Comparison of ENCODE assay signal across 11 mouse cellular contexts in genomic region chr7:111741595-111741994, GRCm38 (mm10). TPM values are rescaled to one million over a fixed set of nuclear protein-coding genes. Genes with fewer than 3 reads are reported as not detected.
A peak's percentile ranks its signal among the peaks of the same experiment; 100 is the strongest.
DNase-seq lines count a peak whose midpoint lies in the region; ATAC-seq and TF ChIP-seq lines count a peak whose summit lies in the region.
"Had no signal": no experiment of that assay in that cellular context is flagged by ENCODE, and none has a peak within 500 bp of the region (broad histone marks: within the 10 kb centered on the region; RNA-seq: fewer than 3 reads in every experiment).

No protein-coding gene starts in this region.

- ATAC-seq in forebrain, embryonic 11.5 days (replicated peaks; ENCODE audit: low FRiP score): no peak
- no peak for ATAC-seq in forebrain, embryonic 14.5 days
- no peak for ATAC-seq in heart, embryonic 14.5 days (ENCODE audit: insufficient number of reproducible peaks, insufficient read depth, low FRiP score, low read depth)
- no peak for ATAC-seq in lung, embryonic 14.5 days (ENCODE audit: insufficient read depth)
- ATAC-seq: CD4-positive, CD25-positive, alpha-beta regulatory T cell, adult 4 months had no signal

- no peak overlapping the region for H3K4me3 ChIP-seq in forebrain, embryonic 11.5 days (ENCODE audit: low read depth, low read length)
- no peak overlapping the region for H3K4me3 ChIP-seq in forebrain, embryonic 14.5 days (ENCODE audit: low read depth, low read length)
- H3K4me3 ChIP-seq in heart, embryonic 14.5 days (ENCODE audit: control insufficient read depth in 1 of 2, insufficient read depth in 1 of 2, low read depth in 1 of 2, low read length in 2 of 2): no peak overlapping the region
- no peak overlapping the region for H3K4me3 ChIP-seq in lung, embryonic 14.5 days (ENCODE audit: low read depth, low read length)
- H3K4me3 ChIP-seq: embryonic facial prominence, embryonic 13.5 days; megakaryocyte, embryonic 14.5 days had no signal

- 62% methylated on average over 2 of the region's 2 CpGs for WGBS in forebrain, embryonic 11.5 days
- 65% methylated on average over 2 of the region's 2 CpGs for WGBS in forebrain, embryonic 14.5 days
- WGBS in heart, embryonic 14.5 days: 45% methylated on average over 2 of the region's 2 CpGs
- 22% methylated on average over 2 of the region's 2 CpGs for WGBS in lung, embryonic 14.5 days

- peak; percentile 28 for DNase-seq in forebrain, embryonic 11.5 days (ENCODE audit: low spot score)
- DNase-seq in forebrain, embryonic 14.5 days (ENCODE audit: low spot score): no peak
- DNase-seq in cerebellum, adult 9-10 months: peak; percentile 27
- peak; percentile 55 for DNase-seq in lung, embryonic 14.5 days
- DNase-seq in frontal cortex, postnatal 25 days (ENCODE audit: low spot score in 2 of 2): no peak
- DNase-seq in layer of hippocampus, adult 18-20 months (ENCODE audit: low spot score in 2 of 2): no peak
- DNase-seq in embryo, embryonic 11 days: no peak

- no peak overlapping the region for H3K9ac ChIP-seq in forebrain, embryonic 11.5 days (ENCODE audit: low read length)
- no peak overlapping the region for H3K9ac ChIP-seq in forebrain, embryonic 14.5 days (ENCODE audit: low read length)
- no peak overlapping the region for H3K9ac ChIP-seq in heart, embryonic 14.5 days (ENCODE audit: low read length)
- H3K9ac ChIP-seq in lung, embryonic 14.5 days: no peak overlapping the region
- H3K9ac ChIP-seq: embryonic facial prominence, embryonic 13.5 days had no signal

- H3K4me1 ChIP-seq in forebrain, embryonic 11.5 days (replicated peaks; ENCODE audit: control insufficient read depth, insufficient read depth, low read length): no peaks in the 10 kb centered on the region
- no peaks in the 10 kb centered on the region for H3K4me1 ChIP-seq in forebrain, embryonic 14.5 days (ENCODE audit: control insufficient read depth, insufficient read depth, low read length)
- H3K4me1 ChIP-seq in heart, embryonic 14.5 days (ENCODE audit: control insufficient read depth in 2 of 2, insufficient read depth in 2 of 2, low read length in 2 of 2): peaks cover 28 to 36% of the 10 kb centered on the region in 2 experiments
- peaks cover 39% of the 10 kb centered on the region for H3K4me1 ChIP-seq in lung, embryonic 14.5 days (ENCODE audit: insufficient read depth)
- H3K4me1 ChIP-seq: megakaryocyte, embryonic 14.5 days had no signal

- H3K4me2 ChIP-seq in forebrain, embryonic 11.5 days (ENCODE audit: low read depth, low read length, severe bottlenecking): no peak overlapping the region
- H3K4me2 ChIP-seq in forebrain, embryonic 14.5 days (ENCODE audit: low read length): no peak overlapping the region
- no peak overlapping the region for H3K4me2 ChIP-seq in heart, embryonic 14.5 days (ENCODE audit: low read length)
- H3K4me2 ChIP-seq in lung, embryonic 14.5 days: no peak overlapping the region
- H3K4me2 ChIP-seq: embryonic facial prominence, embryonic 13.5 days had no signal

- H3K9me3 ChIP-seq in forebrain, embryonic 11.5 days (ENCODE audit: control insufficient read depth, low read length): no peaks in the 10 kb centered on the region
- H3K9me3 ChIP-seq in forebrain, embryonic 14.5 days (replicated peaks; ENCODE audit: control insufficient read depth, low read length): no peaks in the 10 kb centered on the region
- H3K9me3 ChIP-seq in heart, embryonic 14.5 days (ENCODE audit: control insufficient read depth, low read length): no peaks in the 10 kb centered on the region
- H3K9me3 ChIP-seq in lung, embryonic 14.5 days (ENCODE audit: low read depth, low read length): no peaks in the 10 kb centered on the region
- H3K9me3 ChIP-seq: embryonic facial prominence, embryonic 13.5 days; megakaryocyte, embryonic 14.5 days had no signal

- no peaks in the 10 kb centered on the region for H3K27me3 ChIP-seq in forebrain, embryonic 11.5 days (ENCODE audit: control insufficient read depth, insufficient read depth, low read length)
- H3K27me3 ChIP-seq in forebrain, embryonic 14.5 days (replicated peaks; ENCODE audit: control insufficient read depth, insufficient read depth, low read length): no peaks in the 10 kb centered on the region
- no peaks in the 10 kb centered on the region for H3K27me3 ChIP-seq in heart, embryonic 14.5 days (ENCODE audit: control insufficient read depth, insufficient read depth, low read length)
- no peaks in the 10 kb centered on the region for H3K27me3 ChIP-seq in lung, embryonic 14.5 days (ENCODE audit: insufficient read depth, low read length)
- H3K27me3 ChIP-seq: embryonic facial prominence, embryonic 13.5 days had no signal

- TF ChIP-seq CTCF in lung, embryonic 14.5 days (IDR thresholded peaks at IDR 0.05; ENCODE audit: low read depth): no peak

- no peaks in the 10 kb centered on the region for H3K36me3 ChIP-seq in forebrain, embryonic 11.5 days (ENCODE audit: control insufficient read depth, insufficient read depth, low read length)
- H3K36me3 ChIP-seq in forebrain, embryonic 14.5 days (ENCODE audit: control insufficient read depth, insufficient read depth, low read length): no peaks in the 10 kb centered on the region
- no peaks in the 10 kb centered on the region for H3K36me3 ChIP-seq in heart, embryonic 14.5 days (ENCODE audit: control insufficient read depth, insufficient read depth, low read length)
- no peaks in the 10 kb centered on the region for H3K36me3 ChIP-seq in lung, embryonic 14.5 days (ENCODE audit: insufficient read depth)
- H3K36me3 ChIP-seq: embryonic facial prominence, embryonic 13.5 days had no signal

- no peak overlapping the region for H3K27ac ChIP-seq in forebrain, embryonic 11.5 days (ENCODE audit: low read depth, low read length)
- no peak overlapping the region for H3K27ac ChIP-seq in forebrain, embryonic 14.5 days (ENCODE audit: low read depth, low read length)
- H3K27ac ChIP-seq in heart, embryonic 14.5 days (replicated peaks in 1 of 2; ENCODE audit: control insufficient read depth in 1 of 2, insufficient read depth in 1 of 2, low read depth in 2 of 2, low read length in 2 of 2): peak overlapping the region; percentile 37 to 42; a peak in 3 of 4 replicates
- H3K27ac ChIP-seq in lung, embryonic 14.5 days (ENCODE audit: low read depth): peak overlapping the region; percentile 46; the same call in 1 of the 2 replicates
- H3K27ac ChIP-seq: embryonic facial prominence, embryonic 13.5 days had no signal

RNA-seq across cellular contexts. Expression of gene Galnt18, which starts 38.2 kb away (rescaled TPM):
- polyA plus RNA-seq in forebrain, embryonic 11.5 days (2014; fragmentation: Nextera tagmentation; extraction: Ambion mirVana): 4.5 and 4.9 TPM in 2 replicates
- 6.6 and 7.4 TPM in 2 replicates for polyA plus RNA-seq in forebrain, embryonic 14.5 days (2014; fragmentation: Nextera tagmentation; extraction: Ambion mirVana)
- polyA plus RNA-seq in heart, embryonic 14.5 days (2014; fragmentation: Nextera tagmentation; extraction: Ambion mirVana): 13.1 and 13.6 TPM in 2 replicates
- polyA plus RNA-seq in lung, embryonic 14.5 days (2014; fragmentation: Nextera tagmentation; extraction: Ambion mirVana): 18.0 and 18.2 TPM in 2 replicates
- 10 to 100 TPM; 53.2 to 58.5 TPM for total RNA-seq in layer of hippocampus, adult 18-20 months (2021)
- polyA plus RNA-seq: CD4-positive, CD25-positive, alpha-beta regulatory T cell, adult 4 months had no signal

Comparison
In these comparisons a context has a peak if more than half of its experiments do, and no peak if none do; other contexts are left out.
1. DNase-seq: peak in forebrain, embryonic 11.5 days (single experiment), cerebellum, adult 9-10 months (single experiment) and lung, embryonic 14.5 days (single experiment); none in forebrain, embryonic 14.5 days (single experiment), frontal cortex, postnatal 25 days (0 of 2), layer of hippocampus, adult 18-20 months (0 of 2) and embryo, embryonic 11 days (single experiment).
2. H3K27ac ChIP-seq: peak in heart, embryonic 14.5 days (2 of 2) and lung, embryonic 14.5 days (single experiment); none in forebrain, embryonic 11.5 days (single experiment) and forebrain, embryonic 14.5 days (single experiment).